Mouse (Mus musculus): ENCODE measurements at regions not wholly inside any gene's neighbourhood (a gene's known extent, or its start where the extent isn't known, plus 50 kb on each side); places are given as distances from the start of the nearest gene placed in this dataset.

DNA sequence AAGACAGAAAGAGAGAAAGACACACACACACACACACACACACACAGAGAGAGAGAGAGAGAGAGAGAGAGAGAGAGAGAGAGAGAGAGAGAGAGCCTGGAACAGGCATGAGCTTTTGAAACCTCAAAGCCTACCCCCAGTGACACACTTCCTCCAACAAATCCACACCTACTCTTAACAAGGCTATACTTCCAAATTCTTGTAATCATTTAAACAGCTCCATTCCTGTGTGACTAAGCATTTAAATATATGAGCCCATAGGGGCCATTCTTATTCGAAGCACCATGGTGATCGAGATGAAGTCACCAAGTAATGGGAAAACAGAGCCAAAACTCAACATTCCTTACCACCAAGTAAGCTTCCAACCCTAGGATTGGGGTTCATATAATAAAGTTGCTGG is 250.1 kb downstream of the Galc start:
- TF ChIP-seq POLR2A (IDR thresholded peaks at IDR 0.05; ENCODE audit: low read depth, low read length) = no peak
- no peak for TF ChIP-seq CTCF (IDR thresholded peaks at IDR 0.05; ENCODE audit: extremely low read depth, insufficient read length, insufficient replicate concordance, low read depth, low read length)
